Mouse (Mus musculus): ENCODE results near the gene Gm28038. TPM values are rescaled to one million over a fixed set of nuclear protein-coding genes. Genes with fewer than 3 reads are reported as not detected.

Gene Gm28038
- total RNA-seq, 2 experiments from 2014 or later: not detected

DNA sequence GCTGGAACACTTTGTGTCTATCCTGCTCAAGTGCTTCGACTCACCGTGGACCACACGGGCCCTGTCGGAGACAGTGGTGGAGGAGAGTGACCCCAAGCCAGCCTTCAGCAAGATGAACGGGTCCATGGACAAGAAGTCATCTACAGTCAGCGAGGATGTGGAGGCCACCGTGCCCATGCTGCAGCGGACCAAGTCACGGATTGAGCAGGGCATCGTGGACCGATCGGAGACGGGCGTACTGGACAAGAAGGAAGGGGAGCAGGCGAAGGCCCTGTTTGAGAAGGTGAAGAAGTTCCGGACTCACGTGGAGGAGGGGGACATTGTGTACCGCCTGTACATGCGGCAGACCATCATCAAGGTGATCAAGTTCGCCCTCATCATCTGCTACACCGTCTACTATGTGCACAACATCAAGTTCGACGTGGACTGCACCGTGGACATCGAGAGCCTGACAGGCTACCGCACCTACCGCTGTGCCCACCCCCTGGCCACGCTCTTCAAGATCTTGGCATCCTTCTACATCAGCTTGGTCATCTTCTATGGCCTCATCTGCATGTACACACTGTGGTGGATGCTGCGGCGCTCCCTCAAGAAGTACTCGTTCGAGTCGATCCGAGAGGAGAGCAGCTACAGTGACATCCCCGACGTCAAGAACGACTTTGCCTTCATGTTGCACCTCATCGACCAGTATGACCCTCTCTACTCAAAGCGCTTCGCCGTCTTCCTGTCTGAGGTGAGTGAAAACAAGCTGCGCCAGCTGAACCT lies 25.0 kb upstream of the Gm28038 start:
- intact Hi-C loops (cut with DNase I): no loop called here
- DNase-seq: no peak

- DNase-seq: no peak
- intact Hi-C loops (cut with DNase I): no loop called here
These were observed 24.1 kb upstream of the Gm28038 start for GRCm38 (mm10) chr2:30256616-30257350.

DNA sequence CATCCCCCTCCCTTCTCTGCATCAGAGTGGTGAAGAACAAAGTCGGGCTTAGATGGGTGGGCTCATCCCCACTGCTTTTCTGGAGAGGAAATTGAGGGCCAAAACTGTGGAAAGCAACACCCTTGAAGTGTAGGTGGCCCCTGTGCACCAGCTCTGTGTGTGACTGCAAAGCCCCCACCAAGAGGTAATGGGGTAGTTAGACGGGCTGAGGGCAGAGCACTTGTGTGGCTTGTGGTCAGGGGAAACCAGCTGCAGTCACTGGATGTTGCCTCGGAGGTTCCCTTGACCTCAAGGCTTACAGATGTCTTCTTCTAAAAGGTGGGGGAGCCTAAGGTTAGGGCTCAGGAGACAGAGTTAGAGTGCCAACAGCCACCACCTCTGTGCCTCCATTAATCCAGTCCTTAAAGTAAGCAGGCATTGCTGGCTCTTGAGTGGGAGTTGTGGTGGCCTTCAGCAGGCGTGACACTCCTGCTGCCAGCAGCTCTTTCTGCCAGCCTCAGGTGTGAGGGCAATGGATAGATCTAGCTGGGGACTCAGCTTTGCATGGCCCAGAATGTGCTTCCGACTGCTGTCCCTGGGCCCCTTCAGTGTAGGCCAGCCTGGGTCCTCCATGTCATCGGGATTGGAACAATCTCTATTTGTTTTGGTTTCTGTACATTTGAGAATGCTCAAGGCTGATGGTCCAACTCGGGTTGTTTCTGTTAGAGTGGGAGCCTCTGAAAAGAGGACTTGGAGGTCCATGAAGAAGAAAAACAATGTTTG lies 23.0 kb upstream of the Gm28038 start:
- no peak for DNase-seq
- intact Hi-C loops (cut with DNase I): no loop called here

DNA sequence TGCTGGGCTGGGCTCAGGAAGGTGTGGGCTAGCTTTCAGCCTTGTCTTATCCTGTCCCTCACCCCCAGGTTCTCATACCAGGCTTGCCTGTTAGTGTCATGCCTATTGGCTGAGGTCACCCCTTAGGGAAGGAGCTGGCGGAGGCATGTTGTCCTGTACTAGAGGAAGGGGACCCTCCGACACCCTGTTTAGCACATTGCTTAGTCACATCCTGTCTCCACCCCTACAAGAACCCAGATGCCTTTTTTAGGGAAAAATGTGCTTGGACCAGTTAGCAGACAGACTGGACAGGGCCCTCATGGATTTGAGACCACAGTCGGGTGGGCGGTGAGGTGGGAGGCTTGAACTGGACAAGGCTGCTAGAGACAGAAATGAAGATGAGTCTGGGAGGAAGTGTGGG lies 22.2 kb upstream of the Gm28038 start:
- intact Hi-C loops (cut with DNase I): no loop called here
- peak in 1 of 2 experiments; percentile 77 for DNase-seq

GRCm38 (mm10) chr2:30259131-30260064 lies 21.4 kb upstream of the Gm28038 start:
- intact Hi-C loops (cut with DNase I): no loop called here
- no peak for DNase-seq

GRCm38 (mm10) chr2:30261064-30261736 lies 19.6 kb upstream of the Gm28038 start:
- no peak for DNase-seq
- intact Hi-C loops (cut with DNase I): no loop called here

- DNase-seq: no peak
- intact Hi-C loops (cut with DNase I): no loop called here
These were observed 18.7 kb upstream of the Gm28038 start for GRCm38 (mm10) chr2:30261921-30262839.

DNA sequence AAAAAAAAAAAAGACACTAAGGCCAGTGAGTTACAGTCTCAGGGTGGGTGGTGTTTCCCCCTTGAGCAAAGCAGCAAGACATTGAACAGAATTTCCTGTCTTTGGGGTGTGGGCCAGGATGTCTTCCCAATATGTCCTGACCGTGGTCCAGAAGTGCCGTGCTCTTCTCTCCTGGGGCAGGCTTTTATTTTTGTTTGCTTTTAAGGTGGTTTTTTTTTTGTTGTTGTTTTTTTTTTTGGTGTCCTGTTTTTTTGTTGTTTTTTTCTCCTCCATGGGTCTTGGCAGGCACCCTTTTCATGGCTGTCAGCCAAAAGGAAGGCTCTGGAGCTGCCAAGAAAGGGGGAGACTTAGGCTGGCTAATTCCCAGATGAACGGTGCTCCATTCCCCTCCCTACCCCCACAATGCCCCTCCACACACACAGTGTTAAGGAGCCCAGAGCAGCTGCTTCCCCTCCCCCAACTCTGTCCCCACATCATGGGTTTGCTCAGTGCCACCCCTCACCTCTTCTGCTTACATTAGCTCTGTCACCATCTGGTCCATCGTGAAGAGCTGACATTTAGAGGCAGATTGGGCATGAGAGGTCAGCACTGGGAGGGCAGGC lies 17.9 kb upstream of the Gm28038 start:
- peak in 1 of 2 experiments; percentile 58 for DNase-seq
- intact Hi-C loops (cut with DNase I): no loop called here

GRCm38 (mm10) chr2:30263811-30264210 lies 17.0 kb upstream of the Gm28038 start:
- intact Hi-C loops (cut with DNase I): no loop called here
- DNase-seq: no peak

GRCm38 (mm10) chr2:30264671-30265519 lies 15.9 kb upstream of the Gm28038 start:
- DNase-seq: no peak
- intact Hi-C loops (cut with DNase I): no loop called here

- DNase-seq: peak; percentile 75 to 78
- intact Hi-C loops (cut with DNase I): no loop called here
These were observed 15.0 kb upstream of the Gm28038 start, which contains the start of gene Phyhd1 for GRCm38 (mm10) chr2:30265767-30266253. Gene Phyhd1, plus strand, starts transcription at chr2:30266203.

DNA sequence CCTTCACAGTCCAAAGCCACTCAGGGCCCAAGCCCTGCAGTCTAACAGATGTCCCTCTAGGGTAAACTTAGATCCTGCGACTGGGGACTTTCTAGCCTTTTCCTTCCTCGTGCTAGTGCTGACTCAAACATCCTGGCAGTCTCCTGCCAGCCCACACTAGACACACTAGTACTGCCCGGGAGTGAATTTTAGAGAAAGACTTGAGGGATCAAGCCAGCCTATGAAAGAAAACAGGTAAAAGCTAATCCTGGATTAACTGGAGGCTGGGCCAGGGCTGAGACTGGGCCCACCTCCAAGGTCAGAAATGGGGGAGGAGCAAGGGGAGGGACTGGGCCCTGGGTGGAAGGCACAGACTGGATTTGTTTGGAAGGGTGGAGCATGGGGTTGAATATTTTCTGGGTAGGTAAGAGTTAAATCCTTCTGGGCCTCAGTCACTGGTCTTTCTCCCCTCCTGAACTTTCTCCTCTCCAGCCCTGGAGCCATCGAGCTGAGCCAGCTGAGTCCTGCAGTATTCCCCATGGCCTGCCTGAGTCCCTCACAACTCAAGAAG lies 14.4 kb upstream of the Gm28038 start:
- peak; percentile 72 to 82 for DNase-seq
- intact Hi-C loops (cut with DNase I): no loop called here

GRCm38 (mm10) chr2:30267466-30267865 lies 13.4 kb upstream of the Gm28038 start:
- no peak for DNase-seq
- intact Hi-C loops (cut with DNase I): no loop called here

- intact Hi-C loops (cut with DNase I): loop anchor here (2.0 kb wide), 1 partner anchor 30 kb away; no protein-coding TSS in a partner anchor
- DNase-seq: no peak
These were observed 12.5 kb upstream of the Gm28038 start for GRCm38 (mm10) chr2:30268371-30268770.

GRCm38 (mm10) chr2:30269241-30269990 lies 11.4 kb upstream of the Gm28038 start:
- intact Hi-C loops (cut with DNase I): loop anchor here (2.0 kb wide), 1 partner anchor 31 kb away; no protein-coding TSS in a partner anchor

GRCm38 (mm10) chr2:30270134-30270533 lies 10.7 kb upstream of the Gm28038 start:
- DNase-seq: peak; percentile 32 to 55
- intact Hi-C loops (cut with DNase I): loop anchor here (5.0 to 10.0 kb wide), 2 partner anchors 93 to 165 kb away; partner anchors contain the start of gene Spout1

More at GRCm38 (mm10) chr2:30269241-30269990, 11.4 kb upstream of the Gm28038 start:
- DNase-seq: no peak
